Mouse (Mus musculus) heart, postnatal 0 days (tissue): Measurements from ENCODE around the gene Gm5105. TPM values are rescaled to one million over a fixed set of nuclear protein-coding genes. Genes with fewer than 3 reads are reported as not detected.

Source experiments
- ATAC-seq: fragments of 200-750 bp; cut with Nextera tagmentation; 2 replicates; pipeline ENCODE4 v1.8.0; 2017; ENCODE audit warnings: low read depth, moderate number of reproducible peaks, moderate library complexity; ENCODE audit not compliant: insufficient read depth
- DNase-seq: peaks from one replicate; pipeline ENCODE4 v3.0.0-alpha.2; 2016; ENCODE audit warnings: low spot score
- H3K27ac ChIP-seq: fragments of 300-500 bp; sonication (generic); 2 replicates; pipeline ENCODE4 v1.5.1; 2014; ENCODE audit warnings: low read depth, mild to moderate bottlenecking
- H3K27me3 ChIP-seq: fragments of 300-500 bp; sonication (generic); 2 replicates; pipeline ENCODE4 v1.6.1; 2014; ENCODE audit warnings: low read length, mixed read lengths; ENCODE audit not compliant: control insufficient read depth, insufficient read depth
- H3K36me3 ChIP-seq: fragments of 300-500 bp; sonication (generic); replicated peaks from 2 replicates; pipeline ENCODE4 v1.6.1; 2014; ENCODE audit warnings: low read length, mixed read lengths; ENCODE audit not compliant: control insufficient read depth, insufficient read depth
- H3K4me1 ChIP-seq: fragments of 300-500 bp; sonication (generic); 2 replicates; pipeline ENCODE4 v1.6.1; 2014; ENCODE audit warnings: antibody characterized with exemption; ENCODE audit not compliant: control insufficient read depth, insufficient read depth
- H3K4me2 ChIP-seq: fragments of 300-500 bp; sonication (generic); 2 replicates; pipeline ENCODE4 v1.6.1; 2014; ENCODE audit warnings: low read depth, mild to moderate bottlenecking, low read length, moderate library complexity
- H3K4me3 ChIP-seq: fragments of 300-500 bp; sonication (generic); 2 replicates; pipeline ENCODE4 v1.5.1; 2014; ENCODE audit warnings: low read depth, low read length
- H3K9ac ChIP-seq: fragments of 300-500 bp; sonication (generic); replicated peaks from 2 replicates; pipeline ENCODE4 v1.6.1; 2014; ENCODE audit warnings: low read depth, low read length, mixed read lengths
- H3K9me3 ChIP-seq: fragments of 300-500 bp; sonication (generic); replicated peaks from 2 replicates; pipeline ENCODE4 v1.6.1; 2016; ENCODE audit warnings: low read length; ENCODE audit not compliant: control insufficient read depth
- CTCF ChIP-seq: IDR thresholded peaks from 2 replicates; pipeline ENCODE4 v1.5.1; 2016; ENCODE audit warnings: antibody characterized with exemption, control low read depth, low read depth
- EP300 ChIP-seq: IDR thresholded peaks from 2 replicates; pipeline ENCODE4 v1.6.1; 2016; ENCODE audit warnings: antibody characterized with exemption, low read depth
- whole genome bisulfite sequencing: fragments of 180-500 bp; shearing (Covaris S2); extraction: QIAGEN DNeasy Blood & Tissue Kit; methylation state at CpG from one replicate; pipeline ENCODE4 v1.1.7; 2014; 5-methylcytosine and 5-hydroxymethylcytosine counted together
- polyA plus RNA-seq: library from polyadenylated mRNA; unstranded; fragments of >200 nt; fragmentation: Nextera tagmentation; extraction: Ambion mirVana; gene quantifications from 2 replicates; pipeline ENCODE4 v1.2.1, GENCODE M21; 2015
- total RNA-seq: library from RNA; depleted of rRNA; stranded (reverse); fragments of >200 nt; gene quantifications from 2 replicates; pipeline ENCODE4 v1.2.3, GENCODE M21; 2014; ENCODE audit warnings: low replicate concordance

Gm5105 gene
- total and polyA plus RNA-seq, 2 experiments from 2014 or later: 0.11 to 0.64 TPM

DNA sequence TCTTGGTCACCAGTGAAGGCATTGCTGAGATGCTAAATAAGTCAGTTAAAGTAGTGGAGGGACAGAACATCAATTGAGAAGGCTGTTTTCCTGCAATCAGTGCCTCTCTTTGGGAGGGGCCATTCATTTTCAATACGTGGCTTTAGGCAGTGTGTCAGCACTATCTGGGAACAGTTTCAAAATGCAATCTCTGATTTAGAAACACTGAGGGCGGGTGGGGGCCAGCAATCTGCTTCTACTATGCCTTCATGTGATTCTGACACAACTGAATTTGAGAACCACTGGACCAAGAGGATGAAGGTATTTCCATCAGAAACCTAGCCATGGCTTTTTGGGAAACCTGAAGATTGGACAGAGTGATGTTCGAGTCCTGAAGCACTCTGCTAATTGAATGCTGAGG, 28.1 kb upstream of the Gm5105 start:
- Histone ChIP-seq H3K27me3 (no peaks in the 10 kb centered on the region), H3K4me1 (peaks cover 25% of the 10 kb centered on the region), H3K9me3 (no peaks in the 10 kb centered on the region), H3K4me2 (no peak overlapping the region), H3K9ac (no peak overlapping the region), H3K36me3 (no peaks in the 10 kb centered on the region), H3K4me3 (no peak overlapping the region), H3K27ac (peak overlapping the region; percentile 14)
- ATAC-seq (no peak), DNase-seq (no peak)
- no peak for TF ChIP-seq EP300
- TF ChIP-seq CTCF: no peak
- 40% methylated on average over 3 of the region's 3 CpGs for WGBS

DNA sequence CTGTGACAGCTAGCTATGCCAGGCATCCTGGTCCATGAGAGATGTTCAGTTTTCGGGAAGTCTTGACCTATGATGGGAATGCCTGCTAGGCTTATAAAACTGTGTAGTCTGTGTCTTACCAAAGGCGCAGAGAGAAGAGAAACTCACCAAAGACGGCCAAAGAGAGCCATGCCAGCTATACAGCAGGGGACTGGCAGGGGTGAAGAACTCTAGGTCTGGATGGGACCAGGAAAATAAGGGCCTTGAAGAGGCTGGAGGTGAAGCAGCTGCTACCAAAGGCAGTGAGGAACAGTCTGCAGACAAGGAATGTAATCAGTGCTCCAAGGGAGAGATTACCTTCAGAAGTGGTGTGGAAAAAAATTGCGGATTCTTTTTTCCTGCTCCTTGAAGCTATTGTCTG, 16.7 kb upstream of the Gm5105 start:
- Histone ChIP-seq H3K4me1 (peaks cover 13% of the 10 kb centered on the region), H3K4me3 (no peak overlapping the region), H3K9ac (no peak overlapping the region), H3K9me3 (no peaks in the 10 kb centered on the region), H3K27me3 (no peaks in the 10 kb centered on the region), H3K27ac (0 out of 2 replicates have a peak overlapping the region, but pooled peaks have one; percentile 68), H3K4me2 (no peak overlapping the region), H3K36me3 (peaks cover 22% of the 10 kb centered on the region)
- TF ChIP-seq EP300 (no peak), CTCF (no peak)
- DNase-seq: no peak
- no peak for ATAC-seq
- WGBS: 60% methylated on average over 4 of the region's 4 CpGs

DNA sequence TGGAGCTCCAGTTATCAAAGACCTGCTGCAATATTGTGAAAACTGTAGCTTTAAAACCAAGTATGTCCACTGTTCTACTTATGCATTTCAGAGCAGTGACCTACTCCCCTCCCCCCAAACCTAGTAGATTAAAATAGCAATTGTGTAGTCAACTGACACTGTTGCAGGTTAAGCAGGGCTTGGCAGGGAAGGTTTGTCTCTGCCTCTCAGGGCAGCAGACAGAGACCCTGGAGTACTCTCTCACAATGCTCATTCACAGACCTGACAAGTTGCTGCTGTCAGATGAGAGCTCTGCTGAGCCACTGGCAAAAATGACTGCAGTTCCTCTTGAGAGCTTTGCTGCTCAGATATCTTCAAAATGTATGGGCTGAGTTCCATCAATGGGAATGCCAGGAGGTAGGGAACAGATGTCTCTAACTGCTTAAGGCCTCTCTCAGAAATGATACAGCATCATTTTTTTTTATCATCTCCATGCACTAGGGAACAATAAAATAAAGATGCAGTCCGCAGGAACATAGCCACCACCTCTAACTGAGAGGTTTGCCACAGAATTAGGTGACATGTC, 16.0 kb upstream of the Gm5105 start:
- Histone ChIP-seq H3K27ac (peak overlapping the region; percentile 68), H3K9ac (no peak overlapping the region), H3K36me3 (peaks cover 23% of the 10 kb centered on the region), H3K4me1 (peaks cover 13% of the 10 kb centered on the region), H3K4me2 (no peak overlapping the region), H3K27me3 (no peaks in the 10 kb centered on the region), H3K4me3 (no peak overlapping the region), H3K9me3 (no peaks in the 10 kb centered on the region)
- WGBS: 85% methylated on average over 1 of the region's 1 CpGs
- ATAC-seq: peak; percentile 73; the same call in 1 of the 2 replicates
- DNase-seq: peak; percentile 68
- TF ChIP-seq EP300 (no peak), CTCF (no peak)

DNA sequence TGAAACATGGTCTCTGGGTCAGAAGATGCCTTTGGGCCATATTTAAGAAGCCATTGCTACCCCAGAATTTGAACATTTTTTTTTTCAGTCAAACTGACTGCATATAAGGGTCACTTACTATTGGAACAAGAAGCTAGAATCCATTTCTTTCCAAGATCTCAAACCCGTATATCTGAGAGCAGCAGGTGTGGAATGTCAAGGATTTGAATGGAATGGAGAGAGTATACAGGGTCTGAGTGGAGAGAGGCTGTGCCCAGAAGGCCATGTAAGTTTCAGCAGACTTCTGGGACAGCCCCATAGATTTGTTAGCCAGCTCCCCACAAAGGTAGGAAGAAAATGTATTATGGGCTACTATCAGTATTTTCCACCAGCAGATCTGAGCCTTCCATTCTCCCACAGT, 11.5 kb upstream of the Gm5105 start:
- Histone ChIP-seq H3K4me1 (peaks cover 21% of the 10 kb centered on the region), H3K36me3 (peaks cover 23% of the 10 kb centered on the region), H3K27me3 (no peaks in the 10 kb centered on the region), H3K27ac (no peak overlapping the region), H3K9ac (no peak overlapping the region), H3K4me2 (no peak overlapping the region), H3K9me3 (no peaks in the 10 kb centered on the region), H3K4me3 (no peak overlapping the region)
- no peak for ATAC-seq
- TF ChIP-seq EP300 (no peak), CTCF (no peak)
- no peak for DNase-seq
- 33% methylated on average over 1 of the region's 1 CpGs for WGBS

DNA sequence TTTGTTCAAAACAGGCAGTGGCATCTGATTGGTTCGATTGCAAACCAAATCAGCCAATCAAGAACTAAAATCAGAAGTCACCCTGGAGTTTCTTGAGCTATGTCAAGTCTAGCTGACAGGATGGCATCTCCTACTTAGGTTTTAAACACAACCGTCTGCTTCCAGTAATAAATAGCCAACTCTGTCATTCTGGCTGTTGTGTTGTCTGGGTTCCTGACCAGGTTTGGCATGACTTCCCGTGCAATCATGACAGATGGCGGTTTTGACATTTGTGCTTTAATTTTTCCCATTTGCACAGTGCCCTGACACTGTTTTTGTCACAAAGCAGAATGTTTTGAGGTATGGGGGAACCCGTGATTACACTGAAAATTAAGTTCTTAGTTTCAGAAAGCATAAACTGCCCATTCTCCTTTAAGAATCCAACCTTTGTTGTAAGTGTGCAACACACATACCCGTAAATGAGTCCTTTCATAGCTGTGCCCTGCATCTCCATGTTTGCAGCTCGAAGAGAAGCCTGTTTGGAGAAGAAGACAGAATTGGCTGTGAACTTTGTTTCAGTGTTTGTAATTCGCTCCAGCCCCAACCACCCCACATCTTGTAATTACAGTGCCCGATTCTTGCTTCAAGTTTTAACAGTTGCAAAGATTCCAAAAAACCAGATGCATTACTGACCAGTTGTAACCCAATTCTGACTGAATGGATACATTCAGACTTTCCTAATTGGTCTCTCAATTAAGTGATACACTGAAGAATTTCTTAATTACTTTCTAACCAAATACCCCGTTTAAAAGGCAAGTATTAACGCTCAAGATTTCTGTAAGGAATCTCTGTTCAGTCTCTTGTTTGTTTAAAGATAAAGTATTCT, 10.5 kb upstream of the Gm5105 start:
- whole genome bisulfite sequencing: 78% methylated on average over 11 of the region's 11 CpGs
- no peak overlapping the region for H3K27ac ChIP-seq
- H3K36me3 ChIP-seq: peaks cover 29% of the 10 kb centered on the region
- no peak overlapping the region for H3K9ac ChIP-seq
- ATAC-seq (no peak), DNase-seq (no peak)
- H3K9me3 ChIP-seq: no peaks in the 10 kb centered on the region
- TF ChIP-seq CTCF: no peak
- TF ChIP-seq EP300: no peak
- H3K4me2 ChIP-seq: no peak overlapping the region
- no peaks in the 10 kb centered on the region for H3K27me3 ChIP-seq
- peaks cover 21% of the 10 kb centered on the region for H3K4me1 ChIP-seq
- no peak overlapping the region for H3K4me3 ChIP-seq
